Mouse (Mus musculus) urinary bladder, adult 18-20 months (tissue): ENCODE data around the gene Gm7876.
"Not testable (repeated sequence)": the region's sequence is repeated elsewhere in the genome, so short reads cannot be mapped to it uniquely, and the experiment has no call there.

Experiments
- DNase-seq, 2 experiments: peaks; one replicate each; pipeline ENCODE4 v3.0.0; 2022; ENCODE audit warnings: low spot score in 2 of 2, mixed read lengths in 2 of 2

Gene Gm7876

GRCm38 (mm10) chr14:4708938-4709337 lies at the start of gene Gm7876:
Gene Gm7876, plus strand, starts transcription at chr14:4709238.
- DNase-seq: not testable (repeated sequence)

DNA sequence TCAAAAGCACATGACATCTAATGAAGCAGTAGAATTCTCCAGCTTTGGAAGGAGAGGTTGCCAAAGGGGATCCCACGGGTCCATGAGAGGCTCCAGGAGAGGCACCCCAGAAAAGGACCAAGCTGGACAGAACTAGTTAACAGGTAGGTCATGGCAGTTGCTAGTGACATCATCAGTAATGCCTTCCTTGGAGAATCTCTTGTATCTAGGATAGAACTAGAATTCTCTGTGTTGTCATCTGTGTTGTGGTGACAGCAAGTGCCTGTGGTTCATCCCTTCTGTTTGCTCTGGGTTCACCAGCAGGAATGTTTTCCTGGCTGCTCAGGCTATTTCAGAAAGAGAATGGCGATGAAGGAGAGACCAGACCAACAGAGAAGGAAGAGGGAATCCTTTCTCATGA lies 45.1 kb upstream of the Gm7876 start, which contains the start of gene Gm3239:
TSS of gene Gm3239 (plus strand) at position 301 of the 400 bp plus-strand sequence.
- not testable (repeated sequence) for DNase-seq

DNA sequence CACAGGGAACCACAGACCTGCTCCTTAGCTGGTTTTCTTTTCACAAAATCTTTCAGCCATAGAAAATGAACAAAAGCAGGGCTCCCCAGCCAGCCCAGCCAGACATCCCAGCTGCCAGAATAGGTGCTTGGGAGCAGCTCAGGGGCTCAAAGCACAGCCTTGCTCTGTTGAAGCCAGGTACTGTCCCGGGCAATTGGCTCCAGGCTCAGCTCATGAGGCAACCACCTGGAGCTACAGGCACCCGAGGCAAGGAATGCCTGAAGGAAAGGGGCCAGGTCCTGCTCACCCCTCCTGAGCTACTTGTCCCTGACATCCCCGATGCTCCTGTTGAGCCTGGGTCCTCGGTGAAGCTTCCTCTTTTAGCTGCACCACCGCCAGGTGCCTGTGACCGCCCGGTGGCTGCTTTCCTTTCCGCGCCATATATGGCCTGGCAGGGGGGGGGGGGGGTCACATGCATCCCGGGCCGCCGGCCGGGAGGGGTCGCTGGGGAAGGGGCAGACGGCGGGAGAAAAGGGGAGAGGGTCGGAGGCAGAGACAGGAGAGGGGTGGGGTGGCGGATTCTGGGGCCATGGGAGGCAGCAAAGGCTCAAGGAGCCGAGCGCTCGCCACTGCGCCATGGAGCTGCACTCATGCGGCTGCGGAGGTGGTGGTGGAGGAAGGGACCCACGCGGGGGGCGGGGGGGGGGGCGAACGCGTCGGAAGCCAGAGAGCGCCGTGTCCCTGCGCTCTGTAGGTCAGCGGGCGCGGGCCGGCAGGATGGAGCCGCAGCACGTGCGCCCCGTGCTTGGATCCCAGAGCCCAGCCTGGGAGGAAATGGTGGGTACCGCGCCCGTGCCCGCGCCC lies 17.2 kb downstream of the Gm7876 start, which contains the start of gene Gm3252:
TSS of gene Gm3252 (plus strand) at position 738 of the 843 bp plus-strand sequence.
- not testable (repeated sequence) for DNase-seq
